Mouse (Mus musculus): Measurements from ENCODE around the gene Smc1b. TPM values are rescaled to one million over a fixed set of nuclear protein-coding genes. Genes with fewer than 3 reads are reported as not detected.

Gene Smc1b
- not detected for total RNA-seq (2023)

DNA sequence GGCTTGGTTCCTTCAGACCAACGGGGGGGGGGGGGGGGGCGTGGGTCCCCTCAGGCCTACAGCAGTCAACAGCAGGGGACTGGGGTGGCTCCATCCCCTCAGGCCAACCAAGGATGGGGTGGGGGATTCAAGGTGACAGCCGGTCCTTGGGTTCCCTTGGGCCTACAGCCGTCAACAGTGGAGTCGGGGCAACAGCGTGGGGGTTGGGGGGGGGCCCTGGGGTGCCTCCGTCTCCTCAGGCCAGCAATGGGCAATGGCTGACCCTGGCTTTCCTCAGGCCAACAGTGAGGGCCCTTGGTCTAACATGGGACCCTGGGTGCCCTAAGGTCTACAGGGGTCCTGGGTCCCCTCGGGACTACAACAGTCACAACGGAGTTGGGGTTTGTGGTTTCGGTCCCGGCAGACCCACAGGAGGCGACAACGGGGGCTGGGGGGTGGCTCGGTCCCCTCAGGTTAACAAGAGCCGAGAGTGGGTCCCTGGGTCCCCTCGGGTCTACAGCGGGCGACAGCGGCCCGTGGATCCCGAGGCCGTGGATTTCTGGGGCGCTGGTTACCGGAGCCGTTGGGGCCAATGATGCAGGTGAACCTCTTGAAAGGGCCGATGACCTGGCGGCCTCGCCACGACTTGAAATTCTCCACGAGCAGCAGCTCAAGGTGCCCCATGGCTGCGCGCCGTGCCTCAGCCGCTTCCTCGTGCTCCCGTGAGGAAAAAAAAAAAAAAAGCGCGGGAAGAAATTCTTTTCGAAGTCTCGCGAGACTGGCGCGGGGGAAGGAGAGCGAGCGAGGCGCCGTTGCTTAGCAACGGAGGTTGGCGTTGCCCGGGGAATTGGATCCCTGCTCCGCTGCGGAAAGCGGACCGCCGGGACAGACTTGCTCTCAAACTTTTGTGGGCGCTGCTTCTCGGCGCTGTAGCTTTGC lies at the start of gene Smc1b, which contains the start of gene Ribc2:
Gene Smc1b, minus strand, starts transcription at position 690 of the 918 bp plus-strand sequence.
Gene Ribc2, plus strand, starts transcription at position 804 of the 918 bp plus-strand sequence.

DNA sequence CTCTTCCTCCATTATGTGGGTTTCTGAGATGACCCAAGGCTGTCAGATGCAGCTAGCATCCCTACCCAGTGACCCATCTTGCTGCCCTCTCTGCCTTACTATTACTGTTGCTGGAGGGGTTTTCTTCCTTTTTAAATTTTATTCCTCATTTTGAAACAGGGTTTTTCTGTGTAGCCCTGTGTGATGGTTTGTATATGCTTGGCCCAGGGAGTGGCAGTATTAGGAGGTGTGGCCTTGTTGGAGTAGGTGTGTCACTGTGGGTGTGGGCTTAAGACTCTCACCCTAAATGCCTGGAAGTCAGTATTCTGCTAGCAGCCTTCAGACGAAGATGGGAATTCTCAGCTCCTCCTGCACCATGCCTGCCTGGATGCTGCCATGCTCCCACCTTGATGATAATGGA lies 103.1 kb downstream of the Smc1b start, which contains the start of gene Fam118a:
Gene Fam118a, plus strand, starts transcription at position 301 of the 400 bp plus-strand sequence.

DNA sequence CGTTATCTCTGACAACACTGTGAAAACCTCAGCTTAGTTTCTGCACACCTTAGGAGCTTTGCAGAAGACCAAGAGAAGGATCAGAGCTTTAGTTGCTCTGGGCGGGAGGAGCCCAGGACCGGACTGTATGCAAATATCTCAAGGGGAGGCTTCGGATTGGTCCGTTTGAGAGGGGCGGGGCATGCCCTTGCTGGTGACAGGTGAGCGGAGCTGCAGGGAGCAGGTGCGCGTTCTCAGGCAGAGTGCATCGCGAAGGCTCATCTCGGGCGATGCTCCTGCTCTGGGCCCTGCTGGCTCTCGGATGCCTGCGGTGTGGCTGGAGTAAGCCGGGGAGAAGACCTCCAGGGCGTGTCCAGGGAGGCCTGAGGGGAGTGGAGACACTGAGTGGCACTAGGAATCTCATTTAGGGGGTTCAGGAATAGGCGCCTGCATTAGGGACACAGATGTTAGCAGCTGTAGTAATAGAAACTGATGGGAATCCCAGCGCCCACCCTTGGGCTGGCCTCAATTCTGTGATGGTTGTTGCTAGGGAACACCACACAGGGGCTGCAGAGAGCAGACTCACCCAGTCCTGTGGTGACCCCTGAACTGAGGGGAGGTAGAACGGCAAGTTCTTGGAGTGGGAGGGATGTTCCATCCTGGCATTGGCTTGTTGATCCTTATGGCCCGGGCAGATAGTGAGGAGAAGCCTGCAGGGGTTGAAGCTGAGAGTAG lies 114.7 kb downstream of the Smc1b start, which contains the start of gene Upk3a:
Gene Upk3a, plus strand, starts transcription at position 191 of the 714 bp plus-strand sequence.

Other genes starting within 250 kb of the Smc1b start
- gene Gm29666, start 211.9 kb downstream of the Smc1b start, total RNA-seq (2023): under 1 TPM; 0.61 to 0.71 TPM
- gene Nup50, start 208.6 kb downstream of the Smc1b start, total RNA-seq (2023): 10 to 100 TPM; 53.0 to 56.1 TPM
- gene 5031439G07Rik, start 143.4 kb downstream of the Smc1b start, total RNA-seq (2023): 10 to 100 TPM; 80.7 to 92.0 TPM
- gene Upk3a, start 114.8 kb downstream of the Smc1b start, total RNA-seq (2023): under 1 TPM in 1 of 2 experiments, not detected in 1; 0.53 TPM
- gene Fam118a, start 103.0 kb downstream of the Smc1b start, total RNA-seq (2023): 10 to 100 TPM; 19.8 to 22.8 TPM
- gene Ribc2, start 114 bp upstream of the Smc1b start, total RNA-seq (2023): not detected
- gene Fbln1, start 74.0 kb upstream of the Smc1b start, total RNA-seq (2023): not detected
- gene Atxn10, start 204.3 kb upstream of the Smc1b start, total RNA-seq (2023): 10 to 100 TPM; 37.4 to 43.6 TPM

All from B cell, adult 67 days (primary cell).